Mouse (Mus musculus) inflammation-experienced regulatory T-cells, adult 16 weeks (primary cell): ENCODE results near the gene Bbx. TPM values are rescaled to one million over a fixed set of nuclear protein-coding genes. Genes with fewer than 3 reads are reported as not detected.

Experiments
- polyA plus RNA-seq: library from polyadenylated mRNA; unstranded; fragments of 100-300 nt; shearing (Covaris generic); gene quantifications from one replicate; pipeline ENCODE4 v1.2.1, GENCODE M21; 2017

Gene Bbx
- 53.2 TPM for polyA plus RNA-seq

GRCm38 (mm10) chr16:50432062-50432878 is at the start of gene Bbx:
Gene Bbx, minus strand, starts transcription at chr16:50432390.

Other genes with a start within 250 kb of the Bbx start
- not detected for gene Ccdc54, start 158.8 kb upstream of the Bbx start, polyA plus RNA-seq